Mouse (Mus musculus) liver, postnatal 0 days (tissue): ENCODE results near the gene Polrmt.

ENCODE experiments used
- CTCF ChIP-seq: sonication (generic); IDR thresholded peaks from 2 replicates; pipeline ENCODE4 v1.5.1; 2016; ENCODE audit warnings: antibody characterized with exemption, low read depth
- EP300 ChIP-seq: IDR thresholded peaks from 2 replicates; pipeline ENCODE4 v1.6.1; 2016; ENCODE audit warnings: antibody characterized with exemption, low read depth, mild to moderate bottlenecking

GRCm38 (mm10) chr10:79789581-79789980 is 43.2 kb upstream of the Polrmt start:
- TF ChIP-seq CTCF (0 out of 2 replicates have a peak, but pooled peaks have one; percentile 4), EP300 (no peak)
